Mouse (Mus musculus) limb, embryonic 14.5 days (tissue): Measurements from ENCODE around the gene Dhdh. TPM values are rescaled to one million over a fixed set of nuclear protein-coding genes. Genes with fewer than 3 reads are reported as not detected.

ENCODE experiments used
- ATAC-seq: fragments of 200-750 bp; cut with Nextera tagmentation; 2 replicates; pipeline ENCODE4 v1.8.0; 2017; ENCODE audit warnings: low read depth, moderate number of reproducible peaks, moderate TSS enrichment; ENCODE audit not compliant: low FRiP score
- DNase-seq: peaks from one replicate; pipeline ENCODE4 v3.0.0-alpha.2; 2015; ENCODE audit warnings: low spot score
- H3K27ac ChIP-seq: fragments of 300-500 bp; sonication (generic); replicated peaks from 2 replicates; pipeline ENCODE4 v1.5.1; 2014; ENCODE audit warnings: low read depth, mild to moderate bottlenecking, low read length, moderate library complexity, mixed read lengths
- H3K27me3 ChIP-seq: fragments of 300-500 bp; sonication (generic); 2 replicates; pipeline ENCODE4 v1.6.1; 2014; ENCODE audit warnings: low read length, mixed read lengths; ENCODE audit not compliant: control insufficient read depth, insufficient read depth
- H3K36me3 ChIP-seq: fragments of 300-500 bp; sonication (generic); 2 replicates; pipeline ENCODE4 v1.6.1; 2014; ENCODE audit warnings: mild to moderate bottlenecking, low read length, moderate library complexity, mixed read lengths; ENCODE audit not compliant: control insufficient read depth, insufficient read depth
- H3K4me1 ChIP-seq: fragments of 300-500 bp; sonication (generic); 2 replicates; pipeline ENCODE4 v1.6.1; 2014; ENCODE audit warnings: antibody characterized with exemption, low read length, mixed read lengths; ENCODE audit not compliant: control insufficient read depth, insufficient read depth
- H3K4me2 ChIP-seq: fragments of 300-500 bp; sonication (generic); replicated peaks from 2 replicates; pipeline ENCODE4 v1.6.1; 2014; ENCODE audit warnings: low read depth, mild to moderate bottlenecking, low read length, moderate library complexity; ENCODE audit not compliant: severe bottlenecking
- H3K4me3 ChIP-seq: fragments of 300-500 bp; sonication (generic); replicated peaks from 2 replicates; pipeline ENCODE4 v1.5.1; 2014; ENCODE audit warnings: low read length
- H3K9ac ChIP-seq: fragments of 300-500 bp; sonication (generic); 2 replicates; pipeline ENCODE4 v1.6.1; 2014; ENCODE audit warnings: mild to moderate bottlenecking, low read depth, low read length, moderate library complexity; ENCODE audit not compliant: severe bottlenecking
- H3K9me3 ChIP-seq: fragments of 300-500 bp; sonication (generic); 2 replicates; pipeline ENCODE4 v1.6.1; 2016; ENCODE audit warnings: low read length; ENCODE audit not compliant: control insufficient read depth
- POLR2A ChIP-seq: fragments of 200-500 bp; IDR thresholded peaks from 2 replicates; pipeline ENCODE4 v1.8.0; 2012; ENCODE audit warnings: inconsistent platforms, mild to moderate bottlenecking, moderate library complexity, borderline replicate concordance; ENCODE audit not compliant: insufficient read depth, insufficient read length; ENCODE audit errors: extremely low read depth
- WGBS: fragments of 180-500 bp; shearing (Covaris S2); extraction: QIAGEN DNeasy Blood & Tissue Kit; methylation state at CpG from one replicate; pipeline ENCODE4 v1.1.7; 2014; 5-methylcytosine and 5-hydroxymethylcytosine counted together
- polyA plus RNA-seq, 2 experiments: library from polyadenylated mRNA; depleted of rRNA in 1 of 2; stranded (reverse) in 1 of 2; unstranded in 1 of 2; fragments of >200 nt; fragmentation: Nextera tagmentation in 1 of 2; extraction: Ambion mirVana in 1 of 2; gene quantifications; 2 replicates each; pipeline versions ENCODE4 v1.2.1 to v1.2.3; 2012 to 2014

The Dhdh gene
- polyA plus RNA-seq, 2 experiments = 2.0 to 2.9 TPM

DNA sequence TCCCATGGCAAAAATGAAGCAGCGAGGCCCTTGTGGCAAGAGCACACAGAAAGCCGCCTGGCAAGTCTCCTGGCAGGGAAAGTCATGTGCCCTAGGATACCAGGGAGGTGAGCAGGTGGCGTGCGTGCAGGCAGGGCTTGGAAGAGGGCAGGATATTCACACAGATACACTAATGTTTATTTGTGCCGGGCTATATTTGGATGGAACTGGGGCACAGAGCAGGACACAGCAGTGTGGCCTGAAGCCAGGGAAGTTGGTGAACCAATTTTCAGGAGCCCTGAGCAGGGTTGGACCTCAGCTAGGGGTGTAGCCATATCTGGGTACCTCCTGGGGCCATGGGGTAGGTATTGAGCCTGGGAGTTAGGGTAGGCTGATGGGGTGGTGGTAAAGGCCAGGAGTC, 4.3 kb upstream of the Dhdh start:
- 93% methylated on average over 5 of the region's 5 CpGs for WGBS
- DNase-seq = no peak
- no peaks in the 10 kb centered on the region for H3K9me3 ChIP-seq
- H3K27me3 ChIP-seq = no peaks in the 10 kb centered on the region
- no peak overlapping the region for H3K4me2 ChIP-seq
- H3K9ac ChIP-seq = no peak overlapping the region
- H3K4me1 ChIP-seq = peaks cover 11% of the 10 kb centered on the region
- H3K27ac ChIP-seq = no peak overlapping the region
- no peak for TF ChIP-seq POLR2A
- peaks cover 62% of the 10 kb centered on the region for H3K36me3 ChIP-seq
- no peak overlapping the region for H3K4me3 ChIP-seq
- no peak for ATAC-seq

DNA sequence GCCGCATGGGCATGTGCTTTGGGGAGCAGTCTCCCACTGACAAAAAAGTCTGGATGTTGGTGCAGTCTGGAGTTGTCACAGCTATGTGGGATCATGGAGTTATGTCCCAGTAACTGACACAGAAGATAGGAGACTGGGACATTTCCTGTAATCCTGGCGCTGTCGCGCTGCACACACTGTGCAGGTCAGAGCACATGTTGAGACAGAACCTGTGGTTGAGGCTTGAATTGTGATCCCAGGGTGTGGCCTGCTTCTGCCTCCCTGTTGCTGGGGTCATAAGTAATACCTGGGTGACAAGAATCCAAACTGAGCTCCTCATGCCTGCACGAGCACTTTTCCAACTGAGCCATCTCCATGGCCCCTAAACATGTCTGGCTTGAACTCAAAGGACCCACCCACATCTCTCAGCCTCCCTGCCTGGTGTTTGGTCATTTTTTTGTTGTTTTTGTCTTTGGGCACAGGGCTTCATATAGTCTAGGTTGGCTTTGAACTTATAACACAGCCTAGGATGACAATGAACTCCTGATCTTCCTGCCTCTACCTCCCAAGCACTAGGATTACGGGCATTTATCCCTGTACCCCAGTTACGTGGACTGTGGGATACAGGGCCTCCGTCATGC, 3.7 kb upstream of the Dhdh start:
- peaks cover 14% of the 10 kb centered on the region for H3K4me1 ChIP-seq
- H3K4me3 ChIP-seq = no peak overlapping the region
- H3K27me3 ChIP-seq = no peaks in the 10 kb centered on the region
- H3K27ac ChIP-seq = no peak overlapping the region
- TF ChIP-seq POLR2A = no peak
- peaks cover 55% of the 10 kb centered on the region for H3K36me3 ChIP-seq
- WGBS = 96% methylated on average over 8 of the region's 8 CpGs
- no peak overlapping the region for H3K9ac ChIP-seq
- no peak overlapping the region for H3K4me2 ChIP-seq
- no peaks in the 10 kb centered on the region for H3K9me3 ChIP-seq
- ATAC-seq (no peak), DNase-seq (no peak)

DNA sequence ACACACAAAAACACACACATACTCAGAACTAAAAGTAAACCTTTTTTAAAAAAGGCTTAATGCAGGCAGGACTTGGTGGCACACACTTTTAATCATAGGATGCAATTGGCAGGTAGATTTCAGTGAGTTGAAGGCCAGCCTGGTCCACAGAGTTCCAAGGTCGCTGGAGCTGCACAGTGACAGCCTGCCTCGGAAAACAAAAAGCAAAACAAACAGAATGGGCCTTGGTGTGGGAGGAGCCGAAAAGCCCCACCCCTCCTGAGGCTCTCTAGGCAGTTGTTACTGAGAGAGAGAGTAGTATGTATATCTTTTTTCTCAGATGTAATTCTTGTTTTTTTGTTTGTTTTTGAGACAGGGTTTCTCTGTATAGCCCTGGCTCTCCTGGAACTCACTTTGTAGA, 2.7 kb upstream of the Dhdh start:
- TF ChIP-seq POLR2A = no peak
- Histone ChIP-seq H3K4me3 (no peak overlapping the region), H3K4me2 (no peak overlapping the region), H3K27ac (no peak overlapping the region), H3K4me1 (peaks cover 14% of the 10 kb centered on the region), H3K9me3 (no peaks in the 10 kb centered on the region), H3K27me3 (no peaks in the 10 kb centered on the region), H3K36me3 (peaks cover 46% of the 10 kb centered on the region), H3K9ac (no peak overlapping the region)
- 19% methylated on average over 3 of the region's 3 CpGs for WGBS
- ATAC-seq (no peak), DNase-seq (no peak)

DNA sequence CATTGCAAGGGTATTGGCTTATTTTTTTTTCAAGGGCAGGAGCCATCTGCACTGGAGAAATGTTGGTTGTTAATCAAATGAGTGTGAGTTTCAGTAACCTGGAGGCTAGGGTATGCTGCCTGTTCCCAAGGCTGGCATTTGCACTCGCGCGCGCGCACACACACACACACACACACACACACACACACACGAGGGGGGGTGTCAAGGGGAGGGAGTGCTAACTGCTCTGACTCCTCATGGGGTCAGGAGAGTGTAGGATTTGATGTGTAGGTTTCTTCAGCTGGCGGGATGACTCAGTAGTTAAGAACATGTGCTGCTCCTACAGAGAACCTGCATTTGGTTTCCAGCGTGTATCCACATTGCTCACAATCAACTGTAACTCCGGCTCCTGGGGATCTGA, 2.2 kb upstream of the Dhdh start:
- 21% methylated on average over 9 of the region's 9 CpGs for WGBS
- ATAC-seq (0 out of 2 replicates have a peak, but pooled peaks have one; percentile 10), DNase-seq (peak; percentile 9)
- Histone ChIP-seq H3K4me1 (peaks cover 14% of the 10 kb centered on the region), H3K4me2 (no peak overlapping the region), H3K9ac (no peak overlapping the region), H3K27me3 (no peaks in the 10 kb centered on the region), H3K4me3 (no peak overlapping the region), H3K36me3 (peaks cover 41% of the 10 kb centered on the region), H3K27ac (no peak overlapping the region), H3K9me3 (no peaks in the 10 kb centered on the region)
- TF ChIP-seq POLR2A = no peak

GRCm38 (mm10) chr7:45489578-45489977, 973 bp upstream of the Dhdh start:
- H3K4me1 ChIP-seq = peaks cover 14% of the 10 kb centered on the region
- 77% methylated on average over 7 of the region's 7 CpGs for WGBS

More at GRCm38 (mm10) chr7:45489578-45489977, 973 bp upstream of the Dhdh start:
- TF ChIP-seq POLR2A = no peak
- Histone ChIP-seq H3K9ac (no peak overlapping the region), H3K9me3 (no peaks in the 10 kb centered on the region), H3K36me3 (peaks cover 29% of the 10 kb centered on the region), H3K27me3 (no peaks in the 10 kb centered on the region), H3K4me3 (no peak overlapping the region), H3K4me2 (no peak overlapping the region), H3K27ac (no peak overlapping the region)
- DNase-seq (no peak), ATAC-seq (no peak)
